Mouse (Mus musculus) lung, postnatal 0 days (tissue): ENCODE measurements at regions not wholly inside any gene's neighbourhood (a gene's known extent, or its start where the extent isn't known, plus 50 kb on each side); places are given as distances from the start of the nearest gene placed in this dataset.

Experiments used
- ATAC-seq: fragments of 200-750 bp; cut with Nextera tagmentation; 2 replicates; pipeline ENCODE4 v1.8.0; 2017; ENCODE audit warnings: moderate library complexity
- DNase-seq: peaks from one replicate; pipeline ENCODE4 v3.0.0-alpha.2; 2016; ENCODE audit warnings: low spot score
- H3K27ac ChIP-seq: fragments of 300-500 bp; sonication (generic); 2 replicates; pipeline ENCODE4 v1.5.1; 2014; ENCODE audit warnings: antibody characterized with exemption, mild to moderate bottlenecking, low read length, mixed read lengths
- H3K27me3 ChIP-seq: fragments of 300-500 bp; sonication (generic); replicated peaks from 2 replicates; pipeline ENCODE4 v1.6.1; 2014; ENCODE audit warnings: low read length, mixed read lengths; ENCODE audit not compliant: insufficient read depth
- H3K36me3 ChIP-seq: fragments of 300-500 bp; sonication (generic); 2 replicates; pipeline ENCODE4 v1.6.1; 2014; ENCODE audit warnings: low read length, mixed read lengths; ENCODE audit not compliant: insufficient read depth
- H3K4me1 ChIP-seq: fragments of 300-500 bp; sonication (generic); 2 replicates; pipeline ENCODE4 v1.6.1; 2014; ENCODE audit warnings: antibody characterized with exemption, low read depth, low read length, mixed read lengths; ENCODE audit not compliant: insufficient read depth
- H3K4me2 ChIP-seq: fragments of 300-500 bp; sonication (generic); replicated peaks from 2 replicates; pipeline ENCODE4 v1.6.1; 2014; ENCODE audit warnings: low read depth, mild to moderate bottlenecking, low read length, moderate library complexity, mixed read lengths
- H3K4me3 ChIP-seq: fragments of 300-500 bp; sonication (generic); 2 replicates; pipeline ENCODE4 v1.5.1; 2014; ENCODE audit warnings: low read depth, low read length
- H3K9ac ChIP-seq: fragments of 300-500 bp; sonication (generic); replicated peaks from 2 replicates; pipeline ENCODE4 v1.6.1; 2014; ENCODE audit warnings: low read depth, mild to moderate bottlenecking
- H3K9me3 ChIP-seq: fragments of 300-500 bp; sonication (generic); 2 replicates; pipeline ENCODE4 v1.6.1; 2016; ENCODE audit warnings: low read length, mixed read lengths
- CTCF ChIP-seq: IDR thresholded peaks from 2 replicates; pipeline ENCODE4 v1.5.1; 2016; ENCODE audit warnings: antibody characterized with exemption, mild to moderate bottlenecking
- EP300 ChIP-seq: IDR thresholded peaks from 2 replicates; pipeline ENCODE4 v1.6.1; 2016; ENCODE audit warnings: antibody characterized with exemption, mild to moderate bottlenecking, control low read depth
- WGBS: fragments of 180-500 bp; shearing (Covaris S2); extraction: QIAGEN DNeasy Blood & Tissue Kit; methylation state at CpG from one replicate; pipeline ENCODE4 v1.1.7; 2014; 5-methylcytosine and 5-hydroxymethylcytosine counted together

GRCm38 (mm10) chr5:148640523-148640922 is 87.9 kb upstream of the Ubl3 start:
- no peak overlapping the region for H3K4me2 ChIP-seq
- DNase-seq, result no peak
- H3K9ac ChIP-seq, result no peak overlapping the region
- H3K27me3 ChIP-seq, result no peaks in the 10 kb centered on the region
- WGBS, result 46% methylated on average over 12 of the region's 14 CpGs
- H3K27ac ChIP-seq, result no peak overlapping the region
- no peaks in the 10 kb centered on the region for H3K4me1 ChIP-seq
- ATAC-seq, result no peak
- H3K36me3 ChIP-seq, result no peaks in the 10 kb centered on the region
- TF ChIP-seq EP300, result no peak
- no peak for TF ChIP-seq CTCF
- no peak overlapping the region for H3K4me3 ChIP-seq
- H3K9me3 ChIP-seq, result no peaks in the 10 kb centered on the region

- Histone ChIP-seq H3K27ac (no peak overlapping the region), H3K36me3 (no peaks in the 10 kb centered on the region), H3K9ac (no peak overlapping the region), H3K9me3 (no peaks in the 10 kb centered on the region), H3K4me1 (peaks cover 16% of the 10 kb centered on the region; the same call in 1 of the 2 replicates), H3K27me3 (no peaks in the 10 kb centered on the region), H3K4me2 (no peak overlapping the region), H3K4me3 (no peak overlapping the region)
- ATAC-seq (peak; percentile 51), DNase-seq (peak; percentile 67)
- no peak for TF ChIP-seq EP300
- no peak for TF ChIP-seq CTCF
- 34% methylated on average over 11 of the region's 11 CpGs for WGBS
Observed at GRCm38 (mm10) chr5:148634919-148635356, 82.3 kb upstream of the Ubl3 start.

GRCm38 (mm10) chr5:148633999-148634398 is 81.4 kb upstream of the Ubl3 start:
- no peak overlapping the region for H3K9ac ChIP-seq
- WGBS, result 32% methylated on average over 5 of the region's 5 CpGs
- peak; percentile 65 for DNase-seq
- H3K4me1 ChIP-seq, result peaks cover 16% of the 10 kb centered on the region; the same call in 1 of the 2 replicates
- H3K27ac ChIP-seq, result peak overlapping the region; percentile 47; the same call in 1 of the 2 replicates
- H3K9me3 ChIP-seq, result no peaks in the 10 kb centered on the region
- peak; percentile 29 for ATAC-seq
- H3K36me3 ChIP-seq, result no peaks in the 10 kb centered on the region
- H3K4me2 ChIP-seq, result no peak overlapping the region
- H3K4me3 ChIP-seq, result no peak overlapping the region
- no peaks in the 10 kb centered on the region for H3K27me3 ChIP-seq
- TF ChIP-seq EP300 (no peak), CTCF (no peak)

GRCm38 (mm10) chr5:148633331-148633730 is 80.7 kb upstream of the Ubl3 start:
- Histone ChIP-seq H3K9ac (no peak overlapping the region), H3K36me3 (no peaks in the 10 kb centered on the region), H3K27me3 (no peaks in the 10 kb centered on the region), H3K4me1 (peaks cover 16% of the 10 kb centered on the region; the same call in 1 of the 2 replicates), H3K27ac (0 out of 2 replicates have a peak overlapping the region, but pooled peaks have one; percentile 15), H3K9me3 (no peaks in the 10 kb centered on the region), H3K4me3 (no peak overlapping the region), H3K4me2 (no peak overlapping the region)
- 65% methylated on average over 6 of the region's 6 CpGs for WGBS
- TF ChIP-seq EP300 (no peak), CTCF (no peak)
- ATAC-seq (peak; percentile 52), DNase-seq (peak; percentile 28)

GRCm38 (mm10) chr5:148632516-148633170 is 80.1 kb upstream of the Ubl3 start:
- peak overlapping the region; percentile 15; the same call in 1 of the 2 replicates for H3K27ac ChIP-seq
- WGBS, result 29% methylated on average over 11 of the region's 11 CpGs
- 0 out of 2 replicates have a peak overlapping the region, but pooled peaks have one; percentile 14 for H3K4me2 ChIP-seq
- no peaks in the 10 kb centered on the region for H3K9me3 ChIP-seq
- no peaks in the 10 kb centered on the region for H3K27me3 ChIP-seq
- no peak overlapping the region for H3K9ac ChIP-seq
- H3K4me3 ChIP-seq, result no peak overlapping the region
- peaks cover 16% of the 10 kb centered on the region; the same call in 1 of the 2 replicates for H3K4me1 ChIP-seq
- DNase-seq (peak; percentile 85), ATAC-seq (peak; percentile 67)
- no peaks in the 10 kb centered on the region for H3K36me3 ChIP-seq
- TF ChIP-seq CTCF (no peak), EP300 (0 out of 2 replicates have a peak, but pooled peaks have one; percentile 27)

GRCm38 (mm10) chr5:148631566-148631965 is 79.0 kb upstream of the Ubl3 start:
- H3K4me3 ChIP-seq, result no peak overlapping the region
- H3K9ac ChIP-seq, result no peak overlapping the region
- H3K27ac ChIP-seq, result no peak overlapping the region
- ATAC-seq (no peak), DNase-seq (no peak)
- no peaks in the 10 kb centered on the region for H3K36me3 ChIP-seq
- TF ChIP-seq EP300 (no peak), CTCF (no peak)
- H3K9me3 ChIP-seq, result no peaks in the 10 kb centered on the region
- H3K4me2 ChIP-seq, result no peak overlapping the region
- H3K27me3 ChIP-seq, result no peaks in the 10 kb centered on the region
- H3K4me1 ChIP-seq, result peaks cover 16% of the 10 kb centered on the region; the same call in 1 of the 2 replicates
- 69% methylated on average over 5 of the region's 5 CpGs for WGBS
